ENCODE assay signal across 9 mouse cellular contexts in genomic region chr16:91461066-91461638, GRCm38 (mm10). TPM values are rescaled to one million over a fixed set of nuclear protein-coding genes. Genes with fewer than 3 reads are reported as not detected.
A peak's percentile ranks its signal among the peaks of the same experiment; 100 is the strongest.
DNase-seq lines count a peak whose midpoint lies in the region; ATAC-seq and TF ChIP-seq lines count a peak whose summit lies in the region.
"Had no signal": no experiment of that assay in that cellular context is flagged by ENCODE, and none has a peak within 500 bp of the region (broad histone marks: within the 10 kb centered on the region; RNA-seq: fewer than 3 reads in every experiment).

No protein-coding gene starts in this region.

- DNase-seq in lung, embryonic 14.5 days: peak; percentile 53
- DNase-seq in lung, adult 18-20 months: no peak
- peak; percentile 87 for DNase-seq in induced T-regulatory cell, adult 2 months (ENCODE audit: low read depth)
- peak; percentile 67 for DNase-seq in naive thymus-derived CD4-positive, alpha-beta T cell, adult 2 months (ENCODE audit: low read depth)
- DNase-seq in cerebellum, postnatal 14 days: no peak
- DNase-seq in adipocyte (ENCODE audit: low spot score): no peak

- ATAC-seq in lung, embryonic 14.5 days (ENCODE audit: insufficient read depth): no peak
- ATAC-seq: midbrain, embryonic 15.5 days had no signal

- H3K9ac ChIP-seq in lung, embryonic 14.5 days: no peak overlapping the region
- H3K9ac ChIP-seq: hindbrain, embryonic 13.5 days; midbrain, embryonic 15.5 days had no signal

- no peaks in the 10 kb centered on the region for H3K27me3 ChIP-seq in lung, embryonic 14.5 days (ENCODE audit: insufficient read depth, low read length)
- H3K27me3 ChIP-seq: midbrain, embryonic 15.5 days had no signal

- no peak overlapping the region; the same call in 1 of the 2 replicates for H3K27ac ChIP-seq in lung, embryonic 14.5 days (ENCODE audit: low read depth)
- peak overlapping the region; percentile 73 for H3K27ac ChIP-seq in bone marrow, adult 2 months (ENCODE audit: control insufficient read depth, insufficient read depth, low read depth, low read length, poor library complexity)
- H3K27ac ChIP-seq: hindbrain, embryonic 13.5 days; midbrain, embryonic 15.5 days had no signal

- no peak overlapping the region for H3K4me3 ChIP-seq in lung, embryonic 14.5 days (ENCODE audit: low read depth, low read length)
- H3K4me3 ChIP-seq in bone marrow, adult 2 months (replicated peaks; ENCODE audit: control insufficient read depth, low read depth, low read length): peak overlapping the region; percentile 41
- H3K4me3 ChIP-seq: hindbrain, embryonic 13.5 days; midbrain, embryonic 15.5 days had no signal

- WGBS in lung, embryonic 14.5 days: 52% methylated on average over 11 of the region's 11 CpGs
- WGBS in bone marrow, adult 2 months: 3% methylated on average over 11 of the region's 11 CpGs

- H3K4me2 ChIP-seq in lung, embryonic 14.5 days: no peak overlapping the region
- H3K4me2 ChIP-seq: hindbrain, embryonic 13.5 days; midbrain, embryonic 15.5 days had no signal

- no peak for TF ChIP-seq CTCF in lung, embryonic 14.5 days (IDR thresholded peaks at IDR 0.05; ENCODE audit: low read depth)
- no peak for TF ChIP-seq CTCF in bone marrow, adult 2 months (IDR thresholded peaks at IDR 0.05; ENCODE audit: control insufficient read depth, insufficient read depth, low read length)

- no peak for TF ChIP-seq POLR2A in bone marrow, adult 2 months (IDR thresholded peaks at IDR 0.05; ENCODE audit: borderline replicate concordance, control insufficient read depth, low read depth, low read length)

- no peaks in the 10 kb centered on the region for H3K36me3 ChIP-seq in lung, embryonic 14.5 days (ENCODE audit: insufficient read depth)
- H3K36me3 ChIP-seq: hindbrain, embryonic 13.5 days; midbrain, embryonic 15.5 days had no signal

- no peaks in the 10 kb centered on the region; the same call in 1 of the 2 replicates for H3K4me1 ChIP-seq in lung, embryonic 14.5 days (ENCODE audit: insufficient read depth)
- peaks cover 7% of the 10 kb centered on the region for H3K4me1 ChIP-seq in bone marrow, adult 2 months (ENCODE audit: control insufficient read depth, insufficient read depth, low read length)

- no peaks in the 10 kb centered on the region for H3K9me3 ChIP-seq in lung, embryonic 14.5 days (ENCODE audit: low read depth, low read length)
- H3K9me3 ChIP-seq: hindbrain, embryonic 13.5 days; midbrain, embryonic 15.5 days had no signal

RNA-seq across cellular contexts. Expression of gene Ifnar1, which starts 23.9 kb away (rescaled TPM):
- 73.3 and 73.6 TPM in 2 replicates for polyA plus RNA-seq in lung, embryonic 14.5 days (2014; fragmentation: Nextera tagmentation; extraction: Ambion mirVana)
- 10.3 and 15.9 TPM in 2 replicates for polyA plus RNA-seq in bone marrow, adult 2 months (2011; ENCODE audit: insufficient read depth, insufficient read length, low replicate concordance, missing spikeins)

RNA-seq across cellular contexts. Expression of gene Il10rb, which starts 55.2 kb away (rescaled TPM):
- 32.8 and 36.4 TPM in 2 replicates for polyA plus RNA-seq in lung, embryonic 14.5 days (2014; fragmentation: Nextera tagmentation; extraction: Ambion mirVana)
- polyA plus RNA-seq in bone marrow, adult 2 months (2011; ENCODE audit: insufficient read depth, insufficient read length, low replicate concordance, missing spikeins): 24.1 and 25.9 TPM in 2 replicates

Comparison
In these comparisons a context has a peak if more than half of its experiments do, and no peak if none do; other contexts are left out.
1. DNase-seq: peak in lung, embryonic 14.5 days (single experiment), induced T-regulatory cell, adult 2 months (single experiment) and naive thymus-derived CD4-positive, alpha-beta T cell, adult 2 months (single experiment); none in lung, adult 18-20 months (0 of 2), cerebellum, postnatal 14 days (0 of 2) and adipocyte (single experiment).